Mouse (Mus musculus) bone marrow, adult 2 months (tissue): ENCODE measurements around the gene Rsg1. TPM values are rescaled to one million over a fixed set of nuclear protein-coding genes. Genes with fewer than 3 reads are reported as not detected.

Source experiments
- H3K27ac ChIP-seq: fragments of 200-500 bp; 2 replicates; pipeline ENCODE4 v1.5.1; 2012; ENCODE audit warnings: low read depth, mild to moderate bottlenecking, control low read depth, inconsistent platforms, low read length; ENCODE audit not compliant: control insufficient read depth, poor library complexity, insufficient read depth
- H3K4me1 ChIP-seq: fragments of 200-500 bp; 2 replicates; pipeline ENCODE4 v1.6.1; 2011; ENCODE audit warnings: low read length; ENCODE audit not compliant: control insufficient read depth, insufficient read depth
- H3K4me3 ChIP-seq: fragments of 200-500 bp; replicated peaks from 2 replicates; pipeline ENCODE3; 2011; ENCODE audit warnings: mild to moderate bottlenecking, low read depth, low read length, control low read depth; ENCODE audit not compliant: control insufficient read depth
- CTCF ChIP-seq: fragments of 200-500 bp; IDR thresholded peaks from 2 replicates; pipeline ENCODE4 v1.5.1; 2011; ENCODE audit warnings: low read length, control low read depth; ENCODE audit not compliant: control insufficient read depth, insufficient read depth
- POLR2A ChIP-seq: fragments of 200-500 bp; IDR thresholded peaks from 2 replicates; pipeline ENCODE4 v1.6.1; 2011; ENCODE audit warnings: low read depth, mild to moderate bottlenecking, control low read depth, low read length, borderline replicate concordance; ENCODE audit not compliant: control insufficient read depth
- WGBS: fragments of 180-500 bp; shearing (Covaris S2); methylation state at CpG from one replicate; pipeline ENCODE4 v1.1.7; 2018; 5-methylcytosine and 5-hydroxymethylcytosine counted together
- polyA plus RNA-seq: library from polyadenylated mRNA; stranded (reverse); fragments of >200 nt; gene quantifications from 2 replicates; pipeline ENCODE4 v1.2.4, GENCODE M21; 2011; ENCODE audit warnings: low replicate concordance; ENCODE audit not compliant: missing spikeins, insufficient read depth, insufficient read length

Rsg1 gene
- polyA plus RNA-seq, 1 experiment: 2.1 TPM

DNA sequence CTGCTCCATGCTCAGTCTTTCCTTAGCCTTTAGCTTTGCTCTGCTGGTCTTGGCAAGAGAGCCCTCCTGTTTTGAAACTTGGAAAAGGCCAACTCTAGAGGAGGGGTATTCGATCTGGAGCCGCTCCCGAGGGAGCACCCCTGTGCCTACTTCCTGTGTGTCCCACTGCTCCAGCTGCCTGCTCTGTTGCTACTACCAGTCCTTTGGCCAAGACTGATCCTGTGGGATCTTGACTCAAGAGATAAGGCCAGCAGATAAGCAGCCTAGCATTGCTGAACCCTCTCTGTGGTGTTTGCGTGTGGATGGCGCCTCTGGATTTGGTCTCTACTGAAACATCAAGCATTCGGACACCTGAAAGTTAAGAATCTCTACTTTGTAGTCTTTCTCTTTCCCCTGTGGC is 11.6 kb upstream of the Rsg1 start:
- H3K27ac ChIP-seq: no peak overlapping the region
- TF ChIP-seq POLR2A (no peak), CTCF (no peak)
- no peak overlapping the region for H3K4me3 ChIP-seq
- 87% methylated on average over 6 of the region's 6 CpGs for WGBS
- no peaks in the 10 kb centered on the region for H3K4me1 ChIP-seq

DNA sequence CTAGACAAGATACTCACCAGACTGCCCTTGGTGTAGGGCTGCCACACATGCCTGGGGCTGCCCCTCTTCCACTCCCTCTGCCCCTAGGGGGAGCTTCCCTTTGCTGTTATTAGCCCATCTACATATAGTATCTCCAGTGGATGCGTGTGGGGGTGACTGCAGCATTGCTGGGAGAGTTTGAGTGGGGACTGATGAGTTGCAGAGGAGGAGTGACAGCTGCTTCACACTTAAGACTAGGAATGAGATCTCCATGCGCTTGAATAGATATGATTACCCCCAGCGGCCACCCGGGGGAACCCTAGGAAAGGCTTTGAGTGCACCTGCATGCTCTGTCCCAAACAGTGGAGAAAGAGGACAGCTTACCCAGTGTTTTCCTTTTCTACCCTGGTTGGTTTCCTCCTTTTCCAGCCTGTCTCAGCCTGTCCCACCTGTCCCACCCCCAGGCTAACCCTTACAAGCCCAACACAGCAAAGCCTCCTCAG is 9.1 kb upstream of the Rsg1 start:
- Histone ChIP-seq H3K27ac (no peak overlapping the region), H3K4me1 (no peaks in the 10 kb centered on the region), H3K4me3 (no peak overlapping the region)
- TF ChIP-seq CTCF: no peak
- no peak for TF ChIP-seq POLR2A
- 81% methylated on average over 4 of the region's 4 CpGs for WGBS

DNA sequence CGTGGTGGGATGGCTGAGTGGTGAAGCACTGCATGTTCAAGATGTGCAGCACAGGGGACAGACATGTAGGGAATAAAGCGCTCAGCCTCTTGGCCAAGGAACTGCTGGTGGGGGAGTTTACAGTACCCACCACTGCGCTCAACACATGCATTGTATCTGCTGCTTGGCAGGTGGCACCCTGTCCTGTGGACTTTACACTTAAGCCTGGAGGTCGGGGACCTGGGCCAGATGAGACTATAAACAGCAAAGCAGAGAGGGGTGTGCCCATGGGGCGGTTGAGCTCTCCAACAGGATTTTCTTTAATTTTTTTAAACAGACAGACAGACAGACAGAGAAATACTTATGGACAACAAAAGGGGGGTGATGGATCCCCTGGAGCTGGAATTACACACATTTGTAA is 6.7 kb upstream of the Rsg1 start:
- H3K4me3 ChIP-seq: no peak overlapping the region
- no peaks in the 10 kb centered on the region; the same call in 1 of the 2 replicates for H3K4me1 ChIP-seq
- no peak for TF ChIP-seq POLR2A
- no peak for TF ChIP-seq CTCF
- WGBS: 83% methylated on average over 5 of the region's 5 CpGs
- no peak overlapping the region for H3K27ac ChIP-seq

DNA sequence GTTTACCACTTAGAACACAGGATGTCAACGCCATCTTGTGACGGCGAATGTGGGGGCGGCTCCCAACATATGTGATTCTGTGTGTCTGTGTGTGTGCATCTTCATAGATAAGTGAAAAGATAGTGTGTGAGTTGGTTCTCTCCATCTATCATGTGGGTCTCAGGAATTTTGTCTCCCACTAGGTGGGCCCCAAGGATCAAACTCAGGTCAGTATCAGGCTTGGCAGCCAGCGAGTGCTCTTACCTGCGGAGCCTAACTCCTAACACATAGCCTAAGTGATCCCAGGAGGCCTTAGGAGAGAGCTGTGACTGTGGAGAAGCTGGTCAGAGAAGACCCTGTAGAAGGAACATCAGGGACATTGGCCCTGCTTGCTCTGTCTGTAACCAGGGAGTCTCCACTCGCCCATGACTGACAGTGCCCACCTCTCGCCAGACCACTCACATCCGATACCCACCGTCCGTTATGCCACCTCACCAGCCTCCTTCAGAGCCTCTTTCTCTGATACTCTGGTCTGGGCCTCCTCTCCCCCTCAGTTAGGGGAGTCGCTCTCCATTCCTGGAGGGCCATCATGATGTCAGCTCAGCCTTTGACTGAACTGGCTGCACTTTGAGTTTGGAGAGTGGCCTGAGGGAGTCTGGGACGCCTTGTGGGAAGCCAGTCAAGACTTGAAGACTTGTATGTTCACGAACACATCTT is 3.1 kb upstream of the Rsg1 start:
- peak overlapping the region; percentile 69 for H3K4me3 ChIP-seq
- peak; percentile 12; the same call in 1 of the 2 replicates for TF ChIP-seq CTCF
- TF ChIP-seq POLR2A: no peak
- peak overlapping the region; percentile 84 for H3K27ac ChIP-seq
- no peaks in the 10 kb centered on the region; the same call in 1 of the 2 replicates for H3K4me1 ChIP-seq
- 48% methylated on average over 14 of the region's 14 CpGs for WGBS

DNA sequence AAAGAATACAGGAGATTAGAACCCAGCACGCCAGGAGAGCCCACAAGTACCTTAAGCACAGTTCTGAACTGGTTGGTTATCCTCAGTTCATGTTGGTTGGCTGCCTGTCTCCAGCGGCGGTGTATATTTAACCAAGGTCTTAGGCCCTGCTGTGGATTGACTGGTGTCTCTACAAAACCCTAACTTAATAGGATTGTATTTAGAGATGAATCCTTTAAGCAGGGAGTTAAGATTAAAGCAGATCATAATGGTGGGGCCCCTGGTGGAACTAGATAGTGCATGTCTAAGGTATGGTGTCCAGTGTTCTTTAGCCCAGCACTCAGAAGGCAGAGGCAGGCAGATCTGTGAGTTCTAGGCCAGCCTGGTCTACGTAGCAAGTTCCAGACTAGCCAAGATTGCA is 2.1 kb upstream of the Rsg1 start:
- H3K4me3 ChIP-seq: no peak overlapping the region
- 89% methylated on average over 4 of the region's 4 CpGs for WGBS
- no peaks in the 10 kb centered on the region; the same call in 1 of the 2 replicates for H3K4me1 ChIP-seq
- TF ChIP-seq POLR2A (no peak), CTCF (no peak)
- no peak overlapping the region for H3K27ac ChIP-seq

DNA sequence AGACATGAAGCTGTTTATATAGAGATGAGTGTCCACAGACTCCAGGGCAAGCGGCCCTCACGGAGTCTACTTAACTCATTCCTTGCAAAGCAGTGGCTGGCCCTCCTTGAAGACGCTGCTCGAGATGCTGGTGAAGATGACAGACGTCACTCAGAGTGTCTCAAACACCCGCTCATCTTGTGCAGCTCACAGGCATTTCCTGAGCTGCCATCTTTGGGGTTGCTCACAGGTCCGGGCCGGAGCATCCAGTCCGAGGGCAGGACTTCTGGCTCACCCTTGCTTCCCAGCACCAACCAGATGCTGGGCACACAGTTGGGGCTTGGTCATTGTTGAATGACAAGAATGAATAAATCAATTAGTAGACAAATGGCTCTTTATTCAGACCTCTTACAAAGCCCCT is 864 bp upstream of the Rsg1 start:
- 93% methylated on average over 9 of the region's 9 CpGs for WGBS
- H3K4me3 ChIP-seq: no peak overlapping the region
- H3K27ac ChIP-seq: no peak overlapping the region
- TF ChIP-seq POLR2A (no peak), CTCF (no peak)
- no peaks in the 10 kb centered on the region; the same call in 1 of the 2 replicates for H3K4me1 ChIP-seq

DNA sequence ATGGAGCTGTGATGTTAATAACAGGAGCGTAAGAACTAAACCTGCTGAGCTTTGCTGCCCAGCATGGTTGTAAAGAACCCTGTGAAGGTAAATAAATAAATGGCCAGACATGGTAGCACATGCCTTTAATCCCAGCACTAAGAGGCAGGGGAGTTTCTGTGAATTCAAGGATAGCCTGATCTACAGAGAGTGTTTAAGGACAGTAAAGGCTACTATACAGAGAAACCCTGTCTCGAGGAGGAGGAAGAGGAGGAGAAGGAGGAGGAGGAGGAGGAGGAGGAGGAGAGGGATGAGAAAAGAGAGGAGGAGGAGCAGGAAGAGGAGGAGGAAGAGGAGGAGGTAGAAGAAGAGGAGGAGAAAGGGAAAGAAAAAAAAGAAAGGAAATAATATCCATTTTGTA is 414 bp upstream of the Rsg1 start:
- 49% methylated on average over 2 of the region's 2 CpGs for WGBS
- H3K27ac ChIP-seq: no peak overlapping the region
- H3K4me1 ChIP-seq: no peaks in the 10 kb centered on the region; the same call in 1 of the 2 replicates
- TF ChIP-seq POLR2A: no peak
- no peak for TF ChIP-seq CTCF
- peak overlapping the region; percentile 24 for H3K4me3 ChIP-seq

DNA sequence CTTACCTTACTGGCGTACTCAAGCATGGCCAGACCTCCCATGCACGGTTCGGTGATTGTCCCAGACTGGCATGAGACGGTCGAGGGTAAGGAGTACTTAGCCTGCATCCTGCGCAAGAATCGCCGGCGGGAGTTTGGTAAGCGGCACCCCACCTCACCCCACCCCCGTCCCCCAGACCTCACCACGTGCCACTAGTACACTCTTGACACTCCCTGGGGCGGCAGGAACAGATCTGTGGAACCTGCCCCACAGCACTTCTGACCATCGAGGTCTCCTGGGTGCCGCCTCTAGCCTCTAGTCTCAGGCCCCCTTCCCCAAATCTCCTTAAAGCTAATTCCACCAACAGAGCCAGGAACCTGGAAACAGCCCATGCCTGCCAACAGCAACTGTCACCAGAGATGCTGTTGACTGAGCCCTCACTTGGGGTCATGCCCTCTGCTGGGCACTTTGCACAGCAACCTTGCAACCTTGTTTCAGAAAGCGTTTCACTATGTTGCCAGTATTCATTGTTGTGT is 638 bp downstream of the Rsg1 start:
- peak overlapping the region; percentile 58 for H3K4me3 ChIP-seq
- TF ChIP-seq POLR2A: 0 out of 2 replicates have a peak, but pooled peaks have one; percentile 20
- TF ChIP-seq CTCF: peak; percentile 83
- H3K4me1 ChIP-seq: no peaks in the 10 kb centered on the region; the same call in 1 of the 2 replicates
- H3K27ac ChIP-seq: no peak overlapping the region
- WGBS: under 1% methylated on average over 16 of the region's 16 CpGs

DNA sequence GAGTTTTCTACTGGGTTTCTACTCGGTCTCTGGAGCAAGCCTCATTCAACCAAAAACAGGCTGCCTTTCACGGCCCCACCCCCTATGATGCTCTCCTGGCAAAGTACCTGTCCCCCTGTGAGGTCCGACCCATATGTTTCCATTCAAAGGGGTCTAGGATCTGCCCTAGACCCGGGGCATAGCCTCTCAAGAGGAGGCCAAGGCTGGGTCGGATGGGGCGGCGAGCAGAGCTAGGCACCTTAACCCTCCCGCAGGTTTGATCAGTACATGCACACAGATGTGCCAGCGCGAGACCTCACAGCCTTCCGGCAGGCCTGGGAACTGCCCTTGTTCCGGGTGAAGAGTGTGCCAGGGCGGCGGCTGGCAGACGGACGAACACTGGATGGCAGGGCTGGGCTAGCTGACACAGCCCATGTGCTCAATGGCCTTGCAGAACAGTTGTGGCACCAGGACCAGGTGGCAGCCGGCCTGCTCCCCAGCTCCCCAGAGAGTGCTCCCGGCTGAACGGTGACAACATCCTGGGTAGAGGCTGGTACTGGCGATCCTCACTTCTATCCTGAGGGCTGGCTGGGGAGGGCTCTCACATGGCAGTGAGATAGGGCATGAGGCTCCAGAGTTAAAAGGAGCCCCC is 5.9 kb downstream of the Rsg1 start:
- no peak overlapping the region for H3K27ac ChIP-seq
- TF ChIP-seq POLR2A (peak; percentile 13; the same call in 1 of the 2 replicates), CTCF (no peak)
- H3K4me1 ChIP-seq: no peaks in the 10 kb centered on the region
- no peak overlapping the region for H3K4me3 ChIP-seq
- 88% methylated on average over 20 of the region's 20 CpGs for WGBS
